Mouse (Mus musculus): ENCODE data around the gene Pttg1ip.

The Pttg1ip gene

DNA sequence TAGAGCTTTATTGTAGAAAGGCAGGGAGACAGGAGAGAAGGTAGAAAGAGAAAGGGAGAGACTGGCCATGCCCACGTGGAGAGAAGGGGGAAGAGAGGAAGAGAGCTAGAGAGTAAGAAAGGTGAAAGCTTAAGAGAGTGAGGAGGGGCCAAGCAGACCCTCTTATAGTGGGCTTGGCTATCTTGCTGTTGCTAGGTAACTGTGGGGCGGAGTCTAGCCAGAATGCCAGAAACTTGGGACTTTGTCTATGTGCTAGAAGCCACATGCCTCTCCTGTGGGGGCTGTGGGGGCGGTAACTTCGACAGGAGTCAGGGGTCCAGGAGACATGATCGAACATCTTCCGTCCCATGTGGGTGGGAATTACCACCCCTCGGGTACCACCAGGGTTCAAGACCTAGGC is 12.0 kb upstream of the Pttg1ip start:
- no peak for DNase-seq (ENCODE audit: low read depth, low spot score)

DNA sequence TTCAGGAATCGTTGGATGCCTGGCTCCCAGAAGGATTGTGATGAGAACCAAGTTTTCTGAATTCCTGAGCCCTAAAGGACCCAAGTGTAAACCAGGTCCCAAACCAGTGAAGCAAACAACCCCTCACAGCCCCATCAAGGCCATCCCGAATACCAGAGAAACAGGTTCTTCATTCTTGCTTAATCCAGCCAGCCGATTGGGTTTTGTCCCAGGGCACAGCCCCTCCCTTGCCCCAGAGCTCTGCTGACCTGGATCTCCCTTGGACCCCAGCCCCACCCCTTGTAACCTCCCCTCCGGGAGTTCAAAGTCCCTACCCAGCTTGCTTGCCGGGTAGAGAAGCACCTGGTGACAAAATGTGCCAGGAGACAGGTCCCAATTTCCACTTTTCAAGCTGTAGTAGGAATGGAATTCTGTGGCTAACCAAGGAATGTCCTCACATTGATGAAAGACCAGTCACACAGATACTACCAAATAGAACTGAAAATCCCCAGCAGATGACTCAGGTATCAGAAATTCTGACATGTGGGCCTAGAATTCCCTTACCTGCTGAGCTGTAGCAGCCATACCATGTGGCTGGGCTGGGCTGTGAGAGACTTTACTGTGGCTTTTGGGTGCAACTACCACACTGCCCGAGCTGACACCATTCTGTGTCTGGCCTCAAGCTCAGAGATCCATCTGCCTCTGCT is 11.4 kb upstream of the Pttg1ip start:
- DNase-seq (ENCODE audit: low read depth, low spot score), result no peak

DNA sequence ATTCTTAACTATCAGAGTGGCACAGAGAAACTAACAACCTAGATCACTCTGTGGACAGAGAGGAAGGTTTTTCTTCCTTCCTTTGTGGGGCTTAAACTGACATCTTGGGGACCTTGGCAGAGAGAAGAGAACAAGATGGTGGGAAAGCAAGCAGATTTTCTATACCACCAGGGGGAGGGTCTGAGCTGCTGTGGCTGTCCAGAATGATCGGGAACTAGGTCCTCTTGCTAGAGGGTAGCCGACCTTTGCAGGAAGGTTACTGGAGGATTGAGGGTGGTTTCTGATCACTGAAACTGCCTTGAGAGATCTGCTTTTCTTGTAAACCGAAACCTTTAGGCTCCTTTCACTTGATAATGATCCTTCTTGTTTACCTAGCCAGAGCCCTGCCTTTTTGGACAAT is 9.3 kb upstream of the Pttg1ip start:
- DNase-seq (ENCODE audit: low read depth, low spot score), result no peak

DNA sequence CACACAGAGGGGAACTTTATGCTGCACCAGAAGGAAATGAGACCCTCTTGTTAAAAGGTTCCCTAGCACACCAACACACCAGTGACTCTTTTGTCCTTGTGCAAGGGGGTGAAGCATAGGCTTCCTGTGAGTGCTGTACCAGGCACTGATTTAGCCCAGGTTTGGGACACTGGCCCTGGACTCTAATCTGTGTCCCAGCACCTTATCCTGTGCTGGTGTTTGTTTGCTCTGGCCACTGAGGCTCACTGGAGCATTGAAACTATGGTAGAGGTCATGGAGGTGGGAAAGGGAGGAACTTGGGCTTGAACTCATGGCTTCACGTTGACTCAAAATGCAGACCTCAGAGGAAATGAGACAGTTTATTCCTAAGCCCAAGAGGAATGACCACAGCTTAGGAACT is 8.4 kb upstream of the Pttg1ip start:
- no peak for DNase-seq (ENCODE audit: low read depth, low spot score)

DNA sequence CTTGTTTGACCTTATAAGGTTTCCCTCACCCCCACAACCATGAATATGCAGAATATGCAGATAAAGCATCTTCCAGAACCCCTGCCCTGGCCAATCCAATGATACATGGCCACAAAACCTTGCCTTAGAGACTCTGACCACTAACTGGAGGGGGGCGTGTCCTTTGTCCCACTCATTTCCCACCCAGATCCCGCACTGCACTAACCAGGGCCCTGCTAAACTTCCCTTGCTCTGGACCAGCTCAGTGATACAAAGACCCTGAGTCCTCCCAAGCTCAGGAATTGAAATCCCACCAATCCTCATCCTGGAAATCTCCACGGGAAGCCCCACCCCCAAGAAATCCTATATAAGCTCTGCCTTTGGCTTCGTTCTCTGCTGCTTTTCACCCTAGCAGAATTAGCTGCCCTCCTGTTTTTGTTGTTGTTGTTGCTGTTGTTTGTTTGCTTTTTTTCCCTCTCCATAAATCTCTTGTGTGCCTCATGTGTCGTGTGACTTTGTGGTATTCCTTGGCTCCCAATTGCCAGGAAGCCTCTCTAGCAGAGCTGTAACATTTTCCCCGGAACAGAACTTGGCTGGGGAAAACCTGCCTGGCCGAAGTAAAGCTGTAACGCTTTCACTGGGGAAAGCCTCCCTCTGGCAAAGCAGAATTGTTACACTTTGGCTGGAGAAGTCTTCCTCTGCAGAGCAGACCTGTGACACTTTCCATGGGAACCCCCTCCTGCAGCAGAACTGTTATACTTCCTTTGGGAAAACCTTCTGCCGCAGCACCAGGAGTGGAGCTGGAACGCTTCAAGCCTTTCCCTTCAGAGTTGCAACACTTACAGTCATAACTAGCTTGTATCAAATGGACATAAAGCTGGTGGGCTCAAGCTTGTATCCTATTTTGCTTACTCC is 1.2 kb upstream of the Pttg1ip start:
- DNase-seq (ENCODE audit: low read depth, low spot score), result no peak

DNA sequence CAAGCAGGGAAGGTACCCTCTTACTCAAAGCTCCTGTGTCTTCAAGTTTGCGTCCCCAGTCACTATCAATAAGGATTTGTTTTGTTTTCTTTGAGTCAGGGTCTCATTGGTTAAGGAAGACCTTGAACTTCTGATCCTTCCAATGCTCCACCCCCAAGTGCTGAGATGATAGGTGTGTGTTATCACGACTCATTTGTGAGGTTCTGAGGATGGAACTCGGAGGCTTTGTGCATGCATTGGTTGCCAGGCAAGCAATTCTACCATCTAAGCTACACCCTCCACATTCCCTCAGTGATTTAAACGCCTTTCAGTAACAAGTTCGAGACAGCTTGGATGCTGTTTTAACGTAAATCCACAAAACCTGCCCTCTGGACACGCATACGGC is 505 bp upstream of the Pttg1ip start:
- no peak for DNase-seq (ENCODE audit: low read depth, low spot score)

DNA sequence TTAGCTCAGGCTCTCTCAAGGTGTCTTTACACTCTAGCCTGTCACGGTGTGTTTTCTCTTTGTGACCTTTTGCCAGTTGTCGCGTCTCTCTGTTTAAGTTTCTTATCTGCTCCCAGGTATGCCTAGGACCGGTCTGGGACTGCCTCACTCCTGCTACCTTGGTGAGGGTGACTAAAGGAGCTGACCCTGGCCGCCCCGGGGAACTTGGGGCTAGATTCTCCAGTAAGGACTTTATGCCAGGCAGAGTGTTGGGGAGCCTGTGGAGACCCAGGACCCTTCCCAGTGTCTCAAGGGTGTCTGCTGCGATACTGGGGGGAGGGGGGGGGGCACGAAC is 732 bp downstream of the Pttg1ip start:
- no peak for DNase-seq (ENCODE audit: low read depth, low spot score)

DNA sequence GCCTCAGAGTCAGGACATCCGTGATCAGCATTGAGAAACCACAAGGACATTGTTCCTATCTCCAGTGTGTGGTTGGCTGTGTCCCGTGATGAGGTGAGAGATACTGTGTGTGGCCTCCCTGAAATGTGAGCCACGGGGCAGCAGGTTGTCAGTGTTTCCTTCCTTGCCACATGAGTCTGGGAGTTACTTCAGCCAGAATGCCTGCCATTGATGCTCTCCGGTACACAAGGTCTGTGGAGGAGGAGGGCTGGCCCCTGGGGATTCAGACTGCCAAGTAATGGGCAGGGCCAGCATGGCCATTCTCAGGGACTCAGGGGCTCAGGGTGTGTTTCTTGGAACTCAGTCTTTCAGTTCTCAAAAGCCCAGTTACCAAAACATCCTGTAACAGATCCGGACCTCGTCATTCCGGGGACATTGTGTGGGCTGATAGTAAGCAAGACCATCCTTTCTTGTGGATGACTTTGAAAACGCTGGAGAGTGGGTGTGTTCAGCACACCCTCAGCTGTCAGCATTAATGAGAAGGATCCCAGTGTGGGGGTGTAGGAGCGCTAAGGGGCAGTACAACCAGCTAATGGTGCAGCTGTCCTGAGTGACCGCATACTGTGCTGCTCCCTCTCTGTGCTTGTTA is 2.4 kb downstream of the Pttg1ip start:
- no peak for DNase-seq (ENCODE audit: low read depth, low spot score)

DNA sequence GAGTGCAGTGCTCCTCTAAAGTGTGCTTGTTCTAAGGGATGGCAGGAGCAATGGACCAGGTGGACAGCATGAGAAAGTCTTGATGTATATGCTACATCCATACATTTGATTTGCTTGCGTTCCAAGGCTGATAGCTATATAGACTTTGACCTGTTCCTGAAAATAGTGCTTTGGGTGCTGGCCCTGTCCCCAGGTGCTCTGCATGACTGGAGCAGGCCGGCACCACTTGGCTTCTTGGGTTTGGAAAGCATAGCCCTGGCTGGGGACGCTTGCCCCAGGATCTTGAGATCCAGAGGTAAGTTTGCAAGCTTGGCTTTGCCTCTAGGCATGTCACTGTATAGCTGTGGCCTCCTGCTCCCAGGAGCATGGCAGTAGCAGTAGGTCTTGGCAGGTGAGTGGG is 5.1 kb downstream of the Pttg1ip start:
- DNase-seq (ENCODE audit: low read depth, low spot score), result no peak

DNA sequence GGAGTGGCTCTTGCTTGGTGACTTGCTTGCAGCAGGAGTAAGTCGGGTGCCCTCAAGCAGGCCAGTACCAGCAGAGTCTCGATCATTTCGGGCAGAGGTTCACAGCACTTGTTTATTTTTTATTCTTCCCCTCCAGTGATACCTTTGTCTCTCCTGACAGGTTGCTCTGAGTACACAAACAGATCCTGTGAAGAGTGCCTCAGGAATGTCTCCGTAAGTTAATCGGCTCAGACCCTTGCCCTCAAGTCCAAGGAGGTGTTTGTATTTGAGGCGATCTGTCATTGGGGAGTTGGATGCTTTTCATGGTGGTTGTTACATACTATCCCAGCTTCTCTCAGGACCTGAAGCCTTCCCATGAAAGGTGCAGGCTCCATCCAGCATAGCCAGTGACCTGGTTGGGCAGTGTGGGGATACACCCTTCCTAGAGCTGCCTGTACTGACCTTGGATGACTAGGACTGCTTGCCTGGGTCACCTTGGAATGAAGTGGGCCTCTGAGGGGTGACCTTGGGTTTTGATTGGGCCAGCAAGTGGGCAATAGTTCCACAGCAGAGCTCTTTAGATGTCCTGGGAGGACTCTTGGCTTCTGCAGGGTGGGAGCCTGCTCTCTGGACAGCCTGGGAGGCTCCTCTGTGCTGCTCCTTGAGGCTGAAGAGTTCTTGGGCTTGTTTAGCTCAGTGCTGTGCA is 5.7 kb downstream of the Pttg1ip start:
- DNase-seq (ENCODE audit: low read depth, low spot score), result no peak

DNA sequence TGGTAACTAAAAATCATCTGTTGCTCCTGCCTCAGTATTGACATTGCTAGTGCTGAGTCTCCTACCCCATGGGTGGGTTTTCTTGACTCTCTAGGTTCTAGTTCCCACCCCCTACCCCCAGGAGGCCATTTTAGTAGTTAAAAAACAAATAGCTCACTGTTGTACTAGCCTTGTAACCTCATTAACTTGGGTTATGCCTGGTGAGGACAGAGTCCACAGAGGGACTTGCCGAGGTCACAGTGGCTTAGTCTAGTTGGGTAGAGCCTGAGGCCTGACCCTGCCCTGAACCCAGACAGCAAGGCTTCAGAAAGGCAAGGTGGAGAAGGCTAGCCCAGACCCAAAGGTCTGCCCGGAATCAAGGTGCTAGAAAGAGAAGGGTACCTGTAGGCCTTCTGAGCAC is 6.5 kb downstream of the Pttg1ip start:
- DNase-seq (ENCODE audit: low read depth, low spot score), result no peak

DNA sequence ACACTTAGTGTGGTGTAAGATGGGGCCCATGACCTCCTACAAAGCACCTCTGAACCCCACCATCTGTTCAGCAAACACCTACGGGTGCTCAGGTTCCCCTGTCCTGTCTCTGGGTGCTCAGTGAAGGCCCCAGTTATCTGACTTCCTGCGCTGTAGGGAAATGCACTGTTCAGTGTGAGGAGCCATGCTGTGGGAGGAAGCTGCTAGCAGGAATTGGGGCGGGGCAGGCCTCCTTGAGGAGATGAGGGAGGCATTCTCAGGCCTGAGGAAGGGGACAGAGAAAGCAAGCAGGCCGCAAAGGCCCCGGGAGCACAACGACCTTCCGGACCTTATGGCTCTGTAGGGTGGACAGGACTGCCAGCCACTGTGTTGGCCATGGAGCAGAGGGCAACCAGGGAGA is 7.6 kb downstream of the Pttg1ip start:
- DNase-seq (ENCODE audit: low read depth, low spot score), result no peak

DNA sequence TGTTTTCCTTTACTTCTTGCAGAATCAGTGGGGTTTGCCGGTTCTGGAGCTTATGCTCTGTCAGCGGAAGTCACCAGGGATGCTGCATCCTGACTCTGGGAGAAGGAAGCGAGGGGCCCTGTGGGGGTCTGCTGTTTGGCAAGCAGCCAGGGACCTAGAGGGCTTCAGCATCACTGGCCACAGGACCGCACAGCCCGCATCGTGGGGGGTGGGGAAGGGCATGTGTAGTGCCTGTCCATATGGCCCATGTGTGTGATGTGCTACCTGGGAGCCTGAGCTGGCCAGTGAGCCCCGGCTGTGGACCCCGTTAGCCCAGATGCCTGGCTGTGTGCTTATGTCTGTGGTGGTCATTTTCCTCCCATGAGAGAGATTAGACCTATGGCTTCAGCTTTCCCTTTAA is 8.2 kb downstream of the Pttg1ip start:
- no peak for DNase-seq (ENCODE audit: low read depth, low spot score)

DNA sequence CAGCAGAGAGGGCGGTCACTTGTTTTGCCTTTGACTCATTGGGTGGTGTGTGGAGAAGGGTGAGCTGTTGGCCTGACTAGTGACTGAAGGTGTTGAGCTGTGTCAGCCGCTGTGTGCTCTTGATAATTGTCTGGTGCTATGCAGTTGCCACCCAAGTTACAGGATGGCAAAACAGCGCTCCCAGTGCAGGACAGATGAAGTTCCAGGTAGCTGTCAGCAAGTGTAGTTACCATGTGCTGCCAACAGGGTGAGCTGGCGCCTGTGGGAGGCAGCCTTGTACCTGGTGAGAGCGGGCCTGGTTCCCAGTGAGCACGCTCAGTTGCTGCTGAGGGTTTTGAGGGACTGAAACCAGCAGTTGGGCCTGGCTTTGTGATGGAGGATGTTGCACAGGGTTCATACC is 9.3 kb downstream of the Pttg1ip start:
- DNase-seq (ENCODE audit: low read depth, low spot score), result peak; percentile 66

DNA sequence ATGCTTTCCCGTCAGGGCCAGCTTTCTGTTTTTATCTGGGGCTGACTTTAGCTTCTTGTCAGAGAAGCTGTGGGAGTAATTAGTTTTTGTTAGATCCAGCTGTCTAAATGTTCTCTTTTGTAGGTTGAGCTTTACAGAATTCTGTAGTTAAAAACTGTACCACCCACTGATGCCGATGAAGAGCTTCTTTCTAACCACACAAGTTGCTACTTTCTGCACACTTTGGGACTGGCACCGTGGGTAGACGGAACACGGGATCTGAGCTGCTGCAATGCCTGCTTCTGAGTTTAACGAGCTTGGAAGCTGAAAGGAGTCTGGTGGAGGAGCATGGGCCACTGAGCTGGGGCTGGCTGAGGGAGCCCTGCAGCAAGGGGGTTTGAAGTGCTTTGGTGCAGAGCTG is 10.0 kb downstream of the Pttg1ip start:
- DNase-seq (ENCODE audit: low read depth, low spot score), result no peak

DNA sequence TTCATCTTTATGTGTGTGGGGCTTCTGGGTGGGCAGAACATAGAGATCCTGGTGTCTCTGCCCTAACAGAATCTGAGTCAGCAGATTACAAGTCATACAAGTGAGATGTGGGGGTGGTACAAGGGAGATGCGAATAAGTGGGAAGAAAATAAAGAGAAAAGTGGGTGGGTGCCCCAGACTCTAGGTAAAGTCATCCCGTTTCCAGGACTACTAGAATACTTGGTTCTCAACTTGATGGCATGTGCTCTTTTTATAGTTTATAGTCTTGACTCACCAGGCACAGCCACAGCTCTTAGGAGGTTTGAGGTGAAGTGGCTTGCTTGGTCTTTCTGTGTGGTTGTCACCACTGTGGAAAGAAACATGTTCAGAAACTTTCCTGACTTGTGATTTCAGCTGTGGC is 14.5 kb downstream of the Pttg1ip start:
- no peak for DNase-seq (ENCODE audit: low read depth, low spot score)

DNA sequence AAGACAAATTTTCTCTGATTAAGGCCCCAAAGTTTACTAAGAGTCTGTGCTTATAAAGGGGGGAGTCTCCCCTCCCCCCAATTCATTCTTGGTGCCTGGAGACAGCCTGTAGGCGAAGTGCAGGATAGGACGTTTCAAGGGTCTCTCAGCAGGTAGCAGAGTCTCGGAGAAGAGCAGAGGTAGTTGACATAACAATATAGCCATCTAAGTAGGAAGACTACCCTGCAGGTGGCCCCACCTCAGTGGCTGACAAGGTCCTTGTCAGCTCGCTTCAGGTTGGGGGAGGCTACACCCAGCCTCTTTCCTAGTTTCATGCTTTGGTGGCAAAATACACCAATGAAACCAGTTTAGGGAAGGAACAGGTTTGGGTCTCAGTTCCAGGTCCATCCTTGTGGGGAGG is 21.5 kb downstream of the Pttg1ip start:
- DNase-seq (ENCODE audit: low read depth, low spot score), result no peak

DNA sequence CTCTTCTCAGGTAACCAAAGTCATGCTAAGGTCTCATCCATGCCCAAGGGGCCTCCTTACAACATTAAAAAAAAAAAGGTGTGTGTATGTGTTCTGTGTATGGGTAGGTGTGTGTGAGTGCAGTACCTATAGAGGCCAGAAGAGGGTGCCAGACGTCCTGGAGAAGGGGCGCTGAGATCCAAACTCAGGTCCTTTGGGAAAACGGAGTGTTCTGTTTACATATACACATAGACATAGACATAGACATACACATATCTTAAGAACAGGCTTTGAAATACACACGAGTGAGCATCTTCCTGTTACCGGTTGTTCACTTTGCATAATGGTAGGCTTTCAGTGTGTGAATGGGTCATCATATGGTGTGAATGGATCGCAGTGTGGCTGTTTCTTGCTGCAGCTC is 22.6 kb downstream of the Pttg1ip start:
- DNase-seq (ENCODE audit: low read depth, low spot score), result no peak

DNA sequence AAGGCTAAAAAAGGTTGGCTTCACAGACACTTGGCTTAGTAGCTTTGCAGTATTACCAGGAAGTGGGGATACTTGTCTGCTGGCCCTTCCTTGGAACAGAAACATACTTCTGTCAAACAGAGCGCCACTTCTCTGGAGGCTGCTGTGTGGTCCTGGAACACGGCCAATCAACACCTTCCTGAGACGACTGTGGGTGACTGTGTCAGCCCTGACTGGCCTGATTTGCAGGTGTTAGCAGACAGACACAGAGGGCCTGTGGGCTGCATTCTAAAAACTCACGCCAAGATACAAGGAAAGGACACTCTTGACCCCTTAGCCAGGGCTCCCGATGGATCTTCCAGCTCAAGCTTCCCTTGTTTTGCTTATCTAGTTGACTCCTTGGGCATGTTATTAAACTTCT is 23.4 kb downstream of the Pttg1ip start:
- DNase-seq (ENCODE audit: low read depth, low spot score), result no peak

DNA sequence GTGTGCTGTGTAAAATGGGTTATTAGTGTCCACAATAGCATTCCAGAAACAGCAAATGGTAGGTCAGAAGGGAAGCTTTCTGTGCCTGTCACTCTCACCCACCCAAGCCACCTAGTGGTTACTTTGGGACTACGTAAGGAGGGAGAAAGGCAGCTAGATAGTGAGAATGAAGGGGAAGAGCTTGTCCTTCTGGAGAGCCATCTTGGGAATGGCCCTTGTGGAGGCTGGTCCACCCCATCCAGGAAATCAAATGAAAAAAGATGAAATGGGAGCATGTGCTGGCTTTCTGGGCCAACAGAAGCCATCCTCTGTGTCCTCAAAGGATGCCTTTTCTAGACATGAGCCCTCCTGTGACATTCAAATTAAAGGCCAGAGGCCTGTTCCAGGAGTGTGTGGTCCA is 23.8 kb downstream of the Pttg1ip start:
- DNase-seq (ENCODE audit: low read depth, low spot score), result peak; percentile 58

DNA sequence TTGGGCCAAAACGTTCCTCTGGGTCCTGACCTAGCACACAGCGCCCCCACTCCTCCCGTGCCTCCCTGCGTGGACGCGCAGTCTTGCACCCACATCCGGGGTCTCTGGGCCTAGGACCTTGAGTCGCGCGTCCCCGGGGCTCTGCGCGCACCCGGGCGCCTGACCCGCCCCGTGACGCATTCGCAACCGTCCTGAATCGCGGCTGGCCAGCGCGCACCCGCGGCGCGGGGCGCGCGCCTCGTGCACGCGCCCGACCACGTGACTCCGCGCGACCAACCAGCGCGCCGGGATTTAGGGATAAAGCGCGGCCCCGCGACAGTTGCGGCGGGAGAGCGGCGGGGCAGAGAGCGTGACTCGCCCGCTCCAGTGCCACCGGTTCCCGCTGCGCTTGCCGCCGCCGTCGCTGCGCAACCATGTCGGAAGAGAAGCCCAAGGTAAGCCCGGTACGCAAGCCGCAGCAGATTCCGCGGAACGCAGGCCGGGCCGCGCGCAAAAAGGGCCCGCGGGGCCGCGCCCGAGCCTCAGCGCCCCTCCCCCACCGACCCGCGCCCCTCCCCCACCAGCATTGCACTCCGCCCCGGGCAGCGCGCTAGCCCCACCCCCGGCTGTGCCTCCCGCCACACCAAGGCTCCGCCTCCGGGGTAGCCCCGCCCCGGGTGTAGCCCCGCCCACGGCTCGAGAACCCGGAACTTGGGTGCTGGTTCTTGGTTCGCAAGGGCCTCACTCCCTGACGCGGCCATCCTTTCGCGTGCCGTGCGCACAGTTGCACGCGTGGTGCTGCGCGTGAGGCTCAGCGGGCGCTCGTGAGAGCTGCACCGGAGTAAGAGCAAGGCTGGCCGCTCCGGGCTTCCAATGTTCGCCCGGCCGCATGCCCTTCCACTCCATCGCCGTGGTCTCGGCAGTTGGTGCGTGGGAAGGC is 24.6 kb downstream of the Pttg1ip start, which contains the start of the genes Sumo3 and Gm49325:
Sumo3 (plus strand) TSS at position 190 of the 919 bp plus-strand sequence.
Gm49325 (plus strand) TSS at position 290 of the 919 bp plus-strand sequence.
- DNase-seq (ENCODE audit: low read depth, low spot score), result peak; percentile 92
